Mouse (Mus musculus) left cerebral cortex, postnatal 14 days (tissue): ENCODE data around the gene Adgrg1. TPM values are rescaled to one million over a fixed set of nuclear protein-coding genes. Genes with fewer than 3 reads are reported as not detected.

Source experiments
- total RNA-seq, 2 experiments: library from RNA; stranded (reverse); gene quantifications; 2 replicates each; pipeline ENCODE4 v1.2.3; 2021

Gene Adgrg1
- total RNA-seq, 2 experiments from 2014 or later, result 93.3 to 110 TPM

Other genes starting within 250 kb of the Adgrg1 start
- not detected for gene Ccl22, start 229.2 kb upstream of the Adgrg1 start, total RNA-seq
- 100 to 1,000 TPM; 664 to 689 TPM for gene Cx3cl1, start 202.7 kb upstream of the Adgrg1 start, total RNA-seq
- 10 to 100 TPM; 17.7 to 18.3 TPM for gene Ccl17, start 164.3 kb upstream of the Adgrg1 start, total RNA-seq
- gene Coq9, start 136.4 kb upstream of the Adgrg1 start, total RNA-seq, result 10 to 100 TPM; 77.1 to 81.3 TPM
- gene Ciapin1, start 136.4 kb upstream of the Adgrg1 start, total RNA-seq, result 10 to 100 TPM; 73.9 to 76.7 TPM
- 10 to 100 TPM; 52.0 to 60.5 TPM for gene Polr2c, start 117.3 kb upstream of the Adgrg1 start, total RNA-seq
- 10 to 100 TPM; 42.3 to 44.1 TPM for gene Dok4, start 98.4 kb upstream of the Adgrg1 start, total RNA-seq
- 1 to 10 TPM; 2.0 to 2.4 TPM for gene Ccdc102a, start 56.7 kb upstream of the Adgrg1 start, total RNA-seq
- not detected for gene Adgrg5, start 51.1 kb upstream of the Adgrg1 start, total RNA-seq
- under 1 TPM; 0.68 to 0.89 TPM for gene Adgrg3, start 42.9 kb downstream of the Adgrg1 start, total RNA-seq
- gene Drc7, start 80.4 kb downstream of the Adgrg1 start, total RNA-seq, result 1 to 10 TPM; 1.3 to 2.1 TPM
- 10 to 100 TPM; 43.9 to 47.2 TPM for gene Katnb1, start 106.4 kb downstream of the Adgrg1 start, total RNA-seq
- 10 to 100 TPM; 52.9 to 60.3 TPM for gene Kifc3, start 228.1 kb downstream of the Adgrg1 start, total RNA-seq